Mouse (Mus musculus) adrenal gland, adult 8-10 months (tissue): ENCODE results near the gene Dnm2. TPM values are rescaled to one million over a fixed set of nuclear protein-coding genes. Genes with fewer than 3 reads are reported as not detected.

Experiments
- DNase-seq: peaks from one replicate; pipeline ENCODE4 v3.0.0; 2022
- total RNA-seq, 4 experiments: library from RNA; stranded (reverse); gene quantifications; 2 replicates each; pipeline ENCODE4 v1.2.4; 2022

Gene Dnm2
- total RNA-seq, 4 experiments from 2014 or later: 106 to 132 (median 114) TPM

DNA sequence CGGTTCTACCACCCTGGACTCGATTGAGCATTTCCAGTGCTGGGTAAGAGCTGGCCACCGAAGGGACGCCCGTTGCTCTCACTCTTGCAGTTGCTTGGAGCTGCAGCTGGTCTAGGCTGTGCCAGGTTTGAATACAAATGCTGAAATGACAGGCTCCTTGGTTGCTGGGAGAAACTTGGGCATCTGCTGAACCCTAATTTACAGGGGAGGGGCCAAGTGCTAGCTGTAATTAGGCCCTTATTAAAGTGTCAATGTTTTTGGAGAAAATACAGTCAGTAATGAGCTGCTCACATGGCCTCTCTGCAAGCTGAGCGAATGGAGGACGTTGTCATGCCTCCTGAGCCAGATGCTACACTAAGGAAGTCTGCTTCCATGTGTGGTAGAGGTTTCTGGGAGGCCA lies 6.0 kb downstream of the Dnm2 start:
- DNase-seq: no peak

DNA sequence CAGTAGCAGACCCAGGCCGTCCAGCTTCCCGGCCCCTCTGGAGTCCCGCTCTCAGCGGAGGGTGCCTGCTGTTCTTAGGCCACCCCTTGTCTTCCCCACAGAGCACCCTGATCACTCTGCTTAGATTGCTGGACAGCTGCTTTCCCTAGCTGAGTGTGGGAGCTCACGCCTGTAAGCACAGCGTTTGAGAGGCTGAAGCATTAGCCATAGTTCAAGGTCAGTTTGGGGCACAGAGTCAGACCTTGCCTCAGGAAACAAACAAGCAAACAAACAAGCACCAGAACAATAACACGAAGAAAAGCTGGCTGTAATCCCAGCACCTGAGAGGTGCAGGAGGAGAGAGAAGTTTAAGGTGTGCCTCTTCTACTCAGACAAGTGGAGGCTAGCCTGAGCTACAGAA lies 7.4 kb downstream of the Dnm2 start:
- no peak for DNase-seq

DNA sequence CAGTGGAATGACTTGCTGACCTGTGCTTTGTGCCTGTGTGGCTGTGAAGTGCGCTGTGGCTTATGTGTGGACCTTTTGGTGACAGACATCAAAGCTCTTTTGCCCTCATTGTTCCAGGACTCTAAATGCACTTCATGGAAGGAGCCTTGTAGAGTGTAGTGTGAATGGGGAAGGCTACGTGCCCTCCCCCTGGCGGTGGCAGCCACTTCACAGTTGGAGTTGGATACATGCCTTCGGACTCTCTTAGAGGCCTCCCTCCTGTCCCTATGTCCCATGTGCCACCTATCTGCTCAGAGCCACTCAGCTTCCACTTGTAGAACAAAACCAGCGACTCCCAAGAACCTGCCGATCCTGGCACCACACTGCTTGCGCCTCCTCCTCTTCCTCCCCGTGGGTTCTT lies 9.1 kb downstream of the Dnm2 start:
- DNase-seq: no peak

DNA sequence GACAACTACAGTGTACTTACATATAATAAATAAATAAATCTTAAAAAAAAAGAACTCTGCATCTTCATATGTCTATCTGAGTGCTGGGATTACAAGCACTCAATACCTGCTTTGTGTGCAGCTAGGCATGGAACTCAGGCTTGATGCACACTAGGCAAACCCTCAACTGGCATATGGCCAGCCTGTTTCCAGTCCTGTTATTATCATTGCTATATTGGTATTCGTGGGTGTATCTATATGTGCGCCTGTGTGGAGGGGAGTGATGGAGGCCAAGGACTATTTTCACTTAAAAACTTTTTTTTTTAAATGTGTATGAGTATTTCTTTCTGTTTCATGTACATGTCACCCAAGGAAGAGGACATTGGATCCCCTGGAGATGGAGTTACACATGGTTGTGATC lies 9.7 kb downstream of the Dnm2 start:
- DNase-seq: no peak

DNA sequence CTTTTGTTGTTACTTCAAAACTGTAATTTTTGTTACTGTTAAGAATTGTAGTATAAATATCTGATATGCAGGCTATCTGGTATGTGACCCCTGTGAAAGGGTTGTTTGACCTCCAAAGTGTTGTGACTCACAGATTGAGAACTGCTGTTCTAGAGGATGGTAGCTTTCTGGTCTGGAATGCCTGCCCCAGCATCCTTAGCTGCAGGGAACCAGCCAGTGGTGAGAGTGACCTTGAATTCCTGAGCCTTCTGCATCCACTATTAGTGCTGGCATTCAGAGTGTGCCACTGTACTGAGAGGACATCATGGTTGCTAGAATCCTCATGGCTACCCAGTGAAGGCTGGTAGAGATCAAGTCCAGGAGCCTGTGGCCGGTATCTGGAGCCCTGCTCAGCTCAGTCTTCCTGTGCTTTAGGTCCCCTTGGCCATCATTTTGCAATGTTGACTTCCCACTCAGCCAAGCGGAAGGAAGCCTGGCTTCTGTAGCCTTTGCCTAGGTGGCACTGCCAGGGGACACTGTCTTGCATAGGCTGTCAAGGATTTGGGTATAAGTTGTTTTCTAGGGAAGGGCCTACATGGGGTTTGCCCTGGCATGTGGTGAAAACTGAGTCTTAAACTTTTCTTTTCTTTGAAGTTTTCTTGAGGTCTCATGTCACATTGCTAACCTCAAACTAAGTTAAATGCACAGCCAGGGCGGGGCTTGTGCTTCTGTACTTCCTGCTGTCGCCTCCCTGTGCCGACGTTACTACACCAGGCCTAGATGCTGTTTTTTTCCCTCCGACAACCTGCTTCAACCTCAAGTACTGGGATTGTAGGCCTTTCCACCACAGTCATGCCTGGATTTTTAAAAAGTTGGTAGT lies 11.3 kb downstream of the Dnm2 start:
- no peak for DNase-seq

DNA sequence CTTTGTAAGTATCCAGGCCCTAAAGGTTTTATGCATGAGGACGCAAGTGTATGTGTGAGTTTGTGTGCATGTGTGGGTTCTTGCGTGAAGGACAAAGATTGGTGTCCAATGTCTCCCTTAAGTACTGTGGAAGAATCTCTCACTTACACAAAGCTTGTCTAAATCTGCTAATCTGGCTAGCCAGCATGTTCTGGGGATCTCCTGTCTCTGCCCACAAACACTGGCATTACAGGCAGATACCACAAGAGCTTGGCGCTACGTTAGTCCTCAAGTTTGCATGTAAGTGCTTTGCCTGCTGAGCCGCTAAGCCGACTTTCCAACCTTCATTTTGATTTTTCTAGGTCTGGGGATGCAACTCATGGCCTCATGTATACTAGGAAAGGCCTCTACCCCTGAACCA lies 12.9 kb downstream of the Dnm2 start:
- no peak for DNase-seq

DNA sequence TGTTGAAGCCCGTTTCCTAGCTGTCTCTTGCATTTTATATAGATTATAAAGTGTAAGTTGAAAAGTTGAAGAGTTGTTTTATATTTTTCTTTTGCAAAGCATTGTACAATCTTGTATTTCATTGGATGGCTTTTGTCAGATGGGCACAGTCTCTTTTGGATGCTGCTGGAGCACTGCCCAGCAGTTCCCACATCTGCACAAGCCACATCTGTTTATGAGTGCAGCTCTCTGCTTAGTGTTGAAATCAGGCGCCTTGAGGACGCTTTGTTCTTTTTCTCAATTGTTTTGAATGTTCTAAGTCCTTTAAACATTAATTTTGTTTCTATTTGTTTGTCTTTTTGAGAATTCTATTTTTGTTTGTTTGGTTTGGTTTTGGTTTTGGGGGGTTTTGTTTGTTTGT lies 13.5 kb downstream of the Dnm2 start:
- DNase-seq: no peak

DNA sequence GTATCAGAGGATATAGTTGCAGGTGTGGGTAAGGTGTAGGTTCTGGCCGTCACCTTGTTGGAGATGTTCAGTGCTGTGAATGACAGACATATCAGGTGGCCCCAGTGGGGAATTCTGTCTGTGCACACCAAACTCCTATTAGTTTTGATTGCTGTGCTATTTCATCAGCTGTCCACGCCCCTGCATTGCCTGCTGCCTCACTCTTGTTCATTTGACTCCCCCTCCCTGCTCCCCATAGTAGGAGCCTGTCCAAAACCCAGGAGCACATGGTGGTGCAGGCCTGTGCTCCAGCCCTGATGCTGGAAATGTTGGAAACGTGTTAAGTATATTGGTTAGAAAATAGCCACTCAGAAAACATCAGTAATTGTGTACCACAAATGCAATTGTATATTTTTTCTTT lies 14.7 kb downstream of the Dnm2 start:
- no peak for DNase-seq

DNA sequence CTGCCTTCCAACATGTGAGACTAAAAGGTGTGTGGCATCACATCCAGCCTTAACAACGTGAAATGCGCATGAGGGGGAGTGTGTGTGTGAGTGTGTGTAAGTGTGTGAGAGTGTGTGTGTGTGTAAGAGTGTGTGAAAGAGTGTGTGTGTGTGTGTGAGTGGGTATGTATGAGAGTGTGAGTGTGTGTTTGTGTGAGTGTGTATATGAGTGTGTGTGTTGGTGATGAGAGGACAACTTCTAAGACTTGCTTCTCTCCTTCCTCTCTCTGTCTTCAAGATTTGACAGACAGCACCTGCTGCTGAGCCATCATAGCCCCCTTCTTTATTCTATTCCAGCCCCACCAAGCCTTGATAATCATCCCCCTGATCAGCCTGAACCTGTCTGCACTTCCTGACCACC lies 15.2 kb downstream of the Dnm2 start:
- no peak for DNase-seq

DNA sequence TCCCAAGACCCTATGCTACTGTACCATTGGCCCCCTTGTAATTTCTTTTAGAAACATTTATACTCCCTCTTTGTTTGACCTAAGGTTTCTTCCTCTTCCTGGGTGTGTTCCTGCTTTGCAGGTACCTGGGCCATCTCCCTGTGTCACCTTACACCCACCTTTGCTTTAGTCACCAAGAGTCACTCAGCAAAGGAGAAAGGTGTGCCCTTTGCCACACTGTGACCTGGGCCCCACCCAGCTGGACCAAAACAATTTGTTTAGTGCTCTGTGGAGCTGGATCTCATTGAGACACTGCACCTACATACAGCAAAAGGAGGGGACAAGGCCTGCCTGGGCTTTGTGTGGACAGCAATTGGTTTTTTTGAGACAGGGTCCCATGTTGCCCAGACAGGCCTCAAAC lies 15.7 kb downstream of the Dnm2 start:
- DNase-seq: no peak

DNA sequence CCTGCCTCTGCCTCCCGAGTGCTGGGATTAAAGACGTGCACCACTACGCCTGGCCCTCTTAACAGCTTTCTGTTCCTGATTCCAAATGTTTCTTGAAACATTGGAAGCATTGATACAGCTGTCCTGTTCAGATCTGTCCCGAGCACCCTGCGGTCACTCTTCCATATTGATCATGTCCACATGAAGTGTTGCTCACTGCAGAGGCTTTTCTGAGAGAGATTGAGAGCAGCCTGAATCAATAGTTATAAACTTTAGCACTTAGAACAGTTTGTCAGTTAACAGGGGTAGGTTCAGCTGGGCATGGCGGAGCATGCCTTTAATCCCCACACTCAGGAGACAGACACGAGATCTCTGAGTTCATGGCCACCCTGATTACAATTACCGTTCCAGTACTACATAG lies 19.1 kb downstream of the Dnm2 start:
- DNase-seq: no peak

DNA sequence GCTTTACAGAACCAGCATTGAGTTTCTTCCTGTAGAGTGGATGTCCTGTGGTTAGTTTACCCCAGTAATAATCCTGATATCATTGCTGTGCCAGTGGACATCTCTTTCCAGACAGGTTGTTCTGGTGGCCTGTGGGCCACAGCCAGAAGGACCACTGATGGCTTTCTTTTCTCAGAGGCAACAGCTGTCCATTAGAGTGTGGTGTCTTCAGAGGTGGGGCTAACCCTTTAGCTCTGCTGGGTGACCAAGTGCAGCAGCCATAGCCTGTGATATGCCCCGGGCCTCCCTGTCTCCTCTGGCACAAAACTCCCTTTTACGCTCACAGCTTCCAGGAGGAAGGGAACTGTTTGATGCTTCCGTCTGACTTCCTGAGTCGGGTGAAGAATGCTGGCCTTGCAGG lies 19.9 kb downstream of the Dnm2 start:
- no peak for DNase-seq

DNA sequence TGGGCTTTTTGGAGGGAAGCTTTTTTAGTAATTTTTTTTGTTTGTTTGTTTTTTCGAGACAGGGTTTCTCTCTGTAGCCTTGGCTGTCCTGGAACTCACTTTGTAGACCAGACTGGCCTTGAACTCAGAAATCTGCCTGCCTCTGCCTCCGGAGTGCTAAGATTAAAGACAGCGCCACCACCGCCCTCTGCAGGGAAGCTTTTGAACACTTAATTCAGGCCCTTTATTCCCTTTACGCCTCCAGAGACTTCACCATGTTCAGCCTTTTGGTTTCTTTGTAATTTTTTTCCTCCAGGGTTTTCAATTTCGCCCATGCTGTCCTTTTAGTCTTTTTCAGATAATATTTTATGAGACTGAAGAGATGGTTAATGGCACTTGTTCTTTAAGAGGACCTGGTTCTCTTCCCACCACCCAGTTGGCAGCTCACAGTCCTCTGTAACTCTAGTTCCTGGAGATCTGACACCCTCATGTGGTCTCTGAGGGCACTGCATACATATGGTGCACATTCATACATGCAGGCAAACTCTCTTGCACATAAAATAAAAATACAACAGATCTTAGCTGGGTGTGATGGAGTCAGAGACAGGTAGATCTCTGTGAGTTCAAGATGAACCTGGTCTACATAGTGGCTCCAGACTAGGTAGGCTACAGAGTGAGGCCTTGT lies 20.5 kb downstream of the Dnm2 start:
- DNase-seq: no peak

DNA sequence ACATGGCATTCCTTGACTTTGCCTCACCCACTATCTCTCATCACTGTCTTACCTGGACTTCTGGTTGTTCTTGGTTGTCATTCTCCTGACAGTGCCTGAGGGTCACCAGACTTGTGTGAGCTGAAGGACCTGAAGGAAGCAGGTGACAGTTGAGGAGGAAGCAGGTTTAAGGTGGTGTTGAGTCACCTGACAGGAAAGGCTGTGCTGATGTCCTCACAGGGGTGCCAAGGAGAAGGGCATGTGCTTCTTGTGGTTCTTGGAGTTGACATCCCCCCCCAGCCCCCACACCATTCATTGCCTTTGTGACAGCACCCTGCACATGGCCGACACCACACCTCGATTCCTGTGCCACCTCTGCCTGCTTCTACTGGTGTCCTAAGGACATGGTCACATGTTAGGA lies 23.1 kb downstream of the Dnm2 start:
- DNase-seq: no peak

DNA sequence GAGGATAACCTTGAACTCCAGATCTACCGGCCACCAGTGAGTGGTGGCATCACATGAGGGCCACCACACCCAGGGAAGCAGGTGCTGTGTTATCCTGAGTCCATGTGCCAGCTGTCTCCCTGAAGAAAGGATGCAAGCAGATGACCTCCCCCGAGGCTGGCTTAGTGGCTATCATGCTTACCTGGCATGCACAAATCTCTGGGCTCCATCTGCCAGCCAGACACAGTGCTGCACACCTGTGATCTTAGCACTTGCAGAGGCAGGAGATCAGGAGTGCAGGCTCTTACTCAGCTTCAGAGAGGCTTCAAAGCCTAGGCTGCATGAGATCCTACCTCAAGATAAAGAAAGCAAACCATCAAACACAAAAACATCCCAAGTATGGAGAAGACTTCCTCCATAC lies 25.0 kb downstream of the Dnm2 start:
- no peak for DNase-seq

DNA sequence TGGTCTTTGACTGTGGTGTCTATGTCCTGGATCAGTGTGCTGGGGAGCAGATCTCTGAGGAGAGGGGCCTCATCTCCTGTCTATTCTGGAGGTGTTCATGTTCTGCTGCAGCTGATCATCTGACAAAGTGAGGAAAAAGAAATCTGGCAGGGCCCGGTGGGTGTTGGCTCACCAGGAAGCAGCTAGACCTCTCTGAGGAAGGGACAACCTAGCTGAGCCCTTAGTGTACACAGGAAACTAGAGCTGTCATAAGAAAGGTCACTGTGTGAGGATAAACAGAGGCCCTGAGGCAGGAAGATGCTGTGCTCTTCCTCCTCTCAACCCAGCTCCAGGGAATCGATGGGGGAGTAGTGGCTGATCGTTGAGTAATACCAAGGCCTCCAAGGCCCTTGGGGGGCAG lies 25.6 kb downstream of the Dnm2 start:
- no peak for DNase-seq

DNA sequence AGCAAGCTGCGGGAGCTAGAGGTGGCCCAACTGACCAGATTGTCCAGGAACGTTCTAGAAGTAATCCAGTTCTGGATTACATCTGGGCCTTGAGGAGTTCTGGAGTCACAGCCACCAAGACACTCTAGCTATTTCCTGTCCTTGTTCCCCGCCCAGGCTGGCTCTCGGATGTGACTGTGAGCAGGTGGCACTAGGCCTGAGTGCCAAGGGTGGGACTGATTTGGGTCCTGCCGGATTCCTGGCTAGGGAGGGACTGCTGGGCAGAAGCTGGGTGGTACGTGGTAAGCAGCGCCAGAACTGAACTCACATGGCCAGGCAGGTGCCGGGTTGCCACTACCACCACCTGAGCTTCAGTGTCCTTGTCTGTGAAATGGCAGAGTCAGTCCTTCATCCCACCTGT lies 26.7 kb downstream of the Dnm2 start:
- no peak for DNase-seq

DNA sequence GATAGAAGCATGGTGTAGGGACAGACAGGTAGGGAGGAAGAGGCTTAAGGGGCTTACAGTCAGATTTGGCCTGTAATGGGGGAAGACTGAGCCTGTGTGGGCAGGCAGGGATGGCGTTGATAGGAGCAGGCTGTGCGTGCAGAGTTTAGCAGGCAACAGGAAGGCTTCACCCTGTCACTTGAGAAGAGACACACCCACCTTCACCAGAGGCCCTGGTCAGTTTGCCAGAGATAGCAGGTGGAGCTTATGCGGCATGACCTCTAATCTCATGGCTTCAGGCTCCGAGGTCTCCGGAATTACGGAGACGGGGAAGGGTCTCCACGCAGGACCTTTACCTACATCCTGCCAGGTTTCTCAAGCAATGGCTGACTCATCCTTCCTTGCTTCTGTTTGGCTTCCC lies 27.2 kb downstream of the Dnm2 start:
- DNase-seq: no peak

DNA sequence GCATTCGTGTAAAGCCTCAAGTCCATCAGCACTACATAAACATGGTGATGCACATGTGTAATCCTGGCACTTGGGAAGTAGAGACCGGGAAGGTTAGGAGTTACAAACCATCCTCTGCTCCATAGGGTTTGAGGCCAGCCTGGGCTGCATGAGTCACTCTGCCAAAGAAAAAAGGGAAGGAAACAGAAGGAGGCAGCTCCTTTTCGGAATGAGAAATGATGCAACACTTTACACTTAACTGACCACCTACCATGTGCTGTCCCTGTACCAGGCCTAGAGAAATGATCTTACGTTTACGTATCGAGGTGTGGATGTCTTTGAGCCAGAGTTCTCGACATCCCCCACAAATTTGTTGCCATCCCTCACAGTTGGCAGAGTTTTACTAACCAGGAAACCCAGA lies 28.3 kb downstream of the Dnm2 start:
- no peak for DNase-seq

DNA sequence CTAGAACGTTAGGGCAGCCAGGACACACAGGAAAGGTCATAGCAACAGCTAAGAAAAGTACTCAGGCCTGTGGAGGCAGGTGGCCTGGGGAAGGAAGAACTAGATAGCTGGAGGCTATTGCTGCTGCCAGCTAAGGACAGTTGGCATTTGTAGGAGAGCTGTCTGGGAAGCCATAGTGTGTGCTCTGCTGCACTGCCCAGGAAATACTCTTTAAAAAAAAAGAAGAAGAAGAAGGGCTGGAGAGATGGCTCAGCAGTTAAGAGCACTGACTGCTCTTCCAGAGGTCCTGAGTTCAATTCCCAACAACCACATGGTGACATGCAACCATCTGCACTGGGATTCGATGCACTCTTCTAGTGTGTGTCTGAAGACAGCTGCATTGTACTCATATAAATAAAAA lies 28.8 kb downstream of the Dnm2 start:
- DNase-seq: no peak

DNA sequence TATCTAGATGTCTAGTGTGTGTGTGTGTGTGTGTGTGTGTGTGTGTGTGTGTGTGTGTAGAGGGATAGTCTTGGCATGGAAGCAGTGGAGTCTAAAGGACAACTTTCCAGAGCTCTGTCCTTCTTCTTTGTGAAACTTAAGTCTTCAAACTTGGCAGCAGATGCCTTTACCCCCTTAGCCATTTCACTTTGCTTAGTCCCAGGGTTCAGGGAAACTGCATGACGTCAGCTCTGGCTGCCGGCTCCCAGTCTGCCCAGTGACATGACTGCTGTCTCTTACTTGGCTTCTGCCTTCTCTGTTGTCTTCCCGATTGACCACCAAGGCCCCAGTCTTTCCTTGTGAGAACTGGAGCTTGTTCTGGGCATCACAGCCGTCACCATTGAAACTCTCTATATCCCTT lies 29.8 kb downstream of the Dnm2 start:
- no peak for DNase-seq

DNA sequence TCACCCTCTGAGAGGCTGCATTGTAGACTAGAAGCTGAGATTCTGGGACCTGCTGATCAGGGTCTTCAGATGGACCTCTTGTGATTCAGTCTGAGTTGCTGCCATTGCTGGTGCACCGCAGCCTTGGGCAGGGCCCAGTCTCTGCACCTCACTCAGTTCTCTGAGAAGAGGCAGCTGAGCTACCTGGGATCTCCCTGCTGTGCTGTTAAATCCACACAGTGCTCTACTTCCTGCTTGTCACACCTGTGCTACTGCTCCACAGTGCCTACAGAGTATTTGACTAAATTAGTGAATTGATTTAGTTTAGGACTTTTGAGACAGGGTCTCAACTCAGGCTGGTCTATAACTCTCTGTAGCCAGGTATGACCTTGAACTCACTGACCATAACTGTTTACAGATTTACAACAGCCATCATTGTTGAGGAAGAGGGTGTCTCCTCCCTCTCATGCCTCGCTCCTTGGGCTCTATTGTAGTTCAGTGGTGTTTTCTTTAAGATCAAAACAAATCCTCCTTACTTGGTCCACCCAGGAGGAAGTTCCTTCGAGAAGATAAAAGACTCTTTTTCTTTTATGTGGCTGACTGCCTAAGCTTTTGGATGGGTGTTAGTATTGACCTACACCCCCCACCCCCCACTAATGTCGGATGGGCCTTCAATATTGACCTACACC lies 30.5 kb downstream of the Dnm2 start:
- DNase-seq: no peak

DNA sequence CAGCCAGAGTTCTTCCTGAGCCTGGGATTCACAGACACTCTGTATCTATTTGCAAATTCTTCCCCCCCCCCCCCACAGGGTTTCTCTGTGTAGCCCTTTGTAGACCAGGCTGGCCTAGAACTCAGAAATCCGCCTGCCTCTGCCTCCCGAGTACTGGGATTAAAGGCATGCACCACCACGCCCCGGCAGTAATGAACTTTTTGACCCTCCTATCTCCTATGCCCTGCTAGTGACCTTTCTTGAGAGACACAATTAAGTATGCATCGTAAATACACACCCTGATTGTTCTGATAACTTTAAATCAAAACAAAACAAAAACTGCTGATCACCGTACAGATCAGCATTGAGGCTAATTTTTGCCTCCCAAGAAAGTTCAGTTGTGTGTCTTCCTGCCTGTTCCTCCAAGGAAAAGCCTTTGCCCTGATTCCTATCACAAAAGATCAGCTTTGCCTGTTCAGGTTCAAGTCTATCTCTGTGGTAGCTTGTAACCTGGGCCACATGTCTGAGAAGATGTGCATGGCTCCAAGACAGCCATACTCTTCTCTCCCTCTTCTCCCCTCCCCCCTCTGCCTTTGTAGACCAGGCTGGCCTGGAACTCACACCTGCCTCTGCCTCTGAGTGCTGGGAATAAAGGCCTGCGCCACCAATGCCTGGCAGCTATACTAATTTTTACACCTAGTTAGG lies 31.7 kb downstream of the Dnm2 start:
- DNase-seq: no peak
